Mouse (Mus musculus): ENCODE measurements around the gene Tmem255b.

Gene Tmem255b

GRCm38 (mm10) chr8:13434889-13435288 is at the start of gene Tmem255b:
Gene Tmem255b, plus strand, starts transcription at chr8:13435189.
- no peak for DNase-seq

DNA sequence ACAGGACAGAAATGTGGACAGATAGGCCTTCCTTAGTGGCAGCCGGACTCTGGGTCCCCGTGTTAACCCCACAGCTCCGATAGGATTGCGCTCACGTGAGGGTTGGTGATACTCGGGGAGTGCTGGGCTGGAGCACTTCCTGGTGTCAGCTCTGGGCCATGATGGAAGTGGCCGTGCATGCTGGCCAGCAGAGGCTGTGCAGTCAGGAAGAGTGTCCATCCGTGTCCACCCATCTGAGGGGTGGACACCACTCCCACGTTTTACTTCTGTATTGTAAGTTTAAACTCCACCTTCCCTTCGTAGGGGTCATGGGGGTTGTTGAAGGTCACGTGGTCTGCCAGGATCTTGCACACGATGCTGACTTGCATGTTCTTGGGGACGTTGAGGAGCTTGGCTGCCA is 48.6 kb upstream of the Tmem255b start:
- no peak for DNase-seq

DNA sequence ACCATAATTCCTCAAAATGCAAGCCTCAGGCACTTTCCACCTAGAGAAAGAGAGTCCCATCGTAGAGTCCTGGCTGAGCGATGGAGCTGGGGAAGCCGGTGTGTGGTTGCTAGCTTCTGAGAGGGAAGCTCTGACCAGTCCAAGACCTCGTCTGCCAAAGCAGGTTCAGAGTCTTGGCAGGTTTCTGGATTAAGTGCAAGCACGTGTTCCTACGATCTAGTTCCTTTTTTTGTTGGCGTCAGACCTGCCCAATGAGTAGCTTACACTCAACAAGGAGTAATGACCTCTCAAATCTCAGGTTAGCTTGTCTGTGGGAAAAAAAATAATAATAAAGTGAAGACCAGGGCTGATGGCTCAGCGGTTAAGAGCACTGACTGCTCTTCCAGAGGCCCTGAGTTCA is 47.3 kb upstream of the Tmem255b start:
- no peak for DNase-seq

DNA sequence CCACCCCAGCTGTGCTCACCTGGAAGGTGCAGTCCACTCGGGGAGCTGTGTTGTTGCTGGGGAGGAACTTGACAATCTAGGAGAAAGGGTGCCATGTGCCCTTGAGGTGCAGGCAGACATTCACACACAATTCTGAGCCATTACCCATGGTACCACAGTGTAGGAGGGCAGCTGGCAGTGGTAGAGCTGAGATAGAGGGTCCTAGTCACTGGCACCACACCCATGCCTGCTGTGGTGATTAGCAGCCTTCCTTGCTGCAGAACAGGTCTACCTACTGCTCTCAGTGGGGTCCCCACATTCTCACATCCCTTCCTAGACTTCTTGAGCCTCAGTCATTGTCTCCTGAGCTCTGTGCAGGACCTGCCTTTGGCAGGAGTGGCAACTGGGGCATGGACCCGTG is 46.2 kb upstream of the Tmem255b start:
- no peak for DNase-seq

DNA sequence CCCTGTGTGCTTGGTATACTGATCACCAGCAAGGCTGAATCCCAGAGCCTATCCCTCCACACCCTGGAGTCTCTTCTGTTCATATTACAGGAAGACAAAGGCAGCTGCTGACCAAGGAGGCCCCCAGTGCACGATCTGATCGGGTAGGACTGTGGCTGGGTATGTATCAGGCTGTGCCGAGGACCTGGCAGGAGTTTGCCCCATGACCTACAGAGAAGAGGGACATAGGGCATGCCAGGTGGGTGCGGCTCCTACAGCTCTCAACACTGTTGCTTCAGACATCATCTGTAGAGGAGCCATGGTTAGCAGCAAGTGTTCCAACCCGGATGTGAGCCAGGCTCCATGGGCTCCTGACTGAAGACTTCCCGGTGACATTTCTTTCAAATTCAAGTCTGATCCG is 41.1 kb upstream of the Tmem255b start:
- no peak for DNase-seq

DNA sequence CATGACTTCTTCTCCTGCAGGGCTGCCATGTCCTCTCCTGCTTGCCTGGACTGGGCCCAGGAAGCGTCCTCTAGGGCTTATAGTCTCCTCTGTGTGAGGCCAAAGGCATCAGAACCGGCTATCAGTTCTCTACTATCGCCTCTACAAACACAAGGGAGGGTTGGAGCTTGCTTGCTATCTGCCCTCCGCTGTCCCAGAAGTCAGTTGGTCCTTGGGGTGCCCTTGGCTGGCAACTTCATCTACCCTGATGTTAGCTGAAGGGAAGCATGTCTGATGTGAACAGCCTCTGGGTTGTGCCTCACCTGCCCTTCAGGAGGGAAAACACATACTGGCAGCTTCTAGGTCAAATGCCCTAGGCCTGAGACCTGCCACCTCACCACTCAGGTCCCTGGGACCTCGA is 38.3 kb upstream of the Tmem255b start, which contains the start of gene Atp4b:
Atp4b (minus strand) TSS at position 101 of the 400 bp plus-strand sequence.
- DNase-seq, result no peak

DNA sequence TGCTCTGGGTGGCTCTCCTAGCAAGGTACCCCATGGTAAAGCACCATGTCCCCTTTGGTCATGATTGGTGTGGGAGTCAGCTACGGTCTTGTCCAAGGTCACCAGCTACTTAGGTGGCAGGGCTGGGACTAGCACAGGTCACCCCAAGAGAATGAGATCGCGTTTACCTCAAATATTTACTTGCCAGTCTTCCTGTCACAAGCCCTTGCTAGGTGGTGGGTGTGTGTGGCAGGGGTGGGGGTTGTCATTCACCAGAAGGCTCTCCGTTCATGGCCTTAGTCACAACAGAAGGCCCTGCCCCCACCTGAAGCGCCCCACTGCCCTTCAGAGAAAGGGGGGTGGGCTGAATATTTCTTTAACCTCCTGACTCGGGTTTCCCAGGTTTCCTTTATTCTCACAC is 31.5 kb upstream of the Tmem255b start:
- no peak for DNase-seq

- no peak for DNase-seq
These were observed 30.3 kb upstream of the Tmem255b start, which contains the start of gene Grk1 for GRCm38 (mm10) chr8:13404666-13405131. Gene Grk1, plus strand, starts transcription at chr8:13405081.

DNA sequence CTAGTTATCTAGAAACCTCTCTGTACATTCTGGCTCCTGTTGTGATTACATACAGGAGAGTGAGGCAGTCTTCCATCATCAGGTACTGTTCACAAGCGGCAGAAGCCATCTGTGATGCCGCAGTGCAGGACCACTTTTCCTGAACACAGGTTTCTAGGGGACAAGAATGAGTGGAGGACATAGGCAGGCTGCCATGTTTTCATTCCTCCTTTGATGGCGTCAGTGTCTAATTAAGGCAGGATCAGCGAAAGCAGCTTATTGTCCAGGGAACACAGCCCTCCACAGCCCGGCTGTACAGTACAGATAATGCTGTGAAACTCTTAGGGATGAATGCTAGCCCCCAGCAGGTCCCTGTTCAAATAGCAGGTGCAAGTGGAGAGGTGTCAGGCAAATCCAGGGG is 29.0 kb upstream of the Tmem255b start:
- no peak for DNase-seq

GRCm38 (mm10) chr8:13411597-13411996 is 23.4 kb upstream of the Tmem255b start:
- DNase-seq, result peak; percentile 80

- peak; percentile 66 for DNase-seq
These were observed 22.0 kb upstream of the Tmem255b start for GRCm38 (mm10) chr8:13412891-13413558.

DNA sequence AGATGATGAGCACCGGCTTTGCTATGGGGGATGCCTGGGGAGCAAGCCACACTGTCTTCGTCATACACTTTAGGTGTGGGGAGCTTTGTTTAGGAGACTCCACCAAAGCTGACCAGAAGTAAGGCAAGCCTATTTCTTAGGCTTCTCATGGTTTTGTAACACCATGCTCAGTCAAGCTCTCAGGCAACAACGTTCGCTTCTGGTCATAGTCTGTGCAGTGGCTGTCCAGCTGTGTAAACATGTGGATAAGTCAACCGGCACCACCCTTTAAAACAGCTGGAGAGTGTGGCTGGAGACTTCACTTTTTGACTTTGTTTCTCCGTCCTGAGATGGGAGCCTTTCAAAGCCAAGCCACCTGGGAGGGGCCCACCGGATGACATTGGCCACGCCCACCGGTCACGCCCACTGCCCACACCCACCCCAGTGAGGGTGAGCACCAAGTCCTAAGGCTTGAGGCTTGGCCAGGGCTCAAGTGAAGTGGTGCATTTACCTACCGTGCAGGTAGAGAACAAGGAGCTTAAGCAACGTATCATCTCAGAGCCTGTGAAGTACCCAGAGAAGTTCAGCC is 21.1 kb upstream of the Tmem255b start:
- peak; percentile 70 for DNase-seq

- no peak for DNase-seq
These were observed 19.1 kb upstream of the Tmem255b start for GRCm38 (mm10) chr8:13415879-13416278.

DNA sequence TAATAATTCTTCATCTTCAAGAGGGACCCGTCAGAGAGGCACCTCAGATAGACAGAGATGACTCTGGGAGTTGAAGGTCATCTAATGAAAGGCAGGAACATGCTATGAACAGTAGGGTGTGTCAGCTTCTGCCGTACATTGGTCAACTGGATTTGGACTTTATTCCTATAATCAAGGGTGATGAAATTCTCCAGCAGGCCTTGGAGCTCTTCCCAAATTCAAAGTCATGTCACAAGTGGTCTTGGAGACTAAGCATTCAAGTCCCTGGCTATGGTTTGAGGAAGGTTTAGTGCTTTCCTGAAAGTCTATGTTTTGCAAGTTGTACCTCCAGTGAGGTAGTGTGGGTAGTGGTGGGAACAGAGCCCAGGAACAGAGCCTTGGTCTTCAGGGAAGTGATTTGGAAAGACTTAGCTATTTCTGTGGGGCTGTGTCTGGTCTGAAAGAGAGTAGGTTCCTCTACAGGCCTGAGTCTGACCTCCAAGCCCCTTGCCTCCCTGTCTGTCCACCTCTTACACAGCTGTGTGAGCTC is 15.8 kb upstream of the Tmem255b start:
- DNase-seq, result no peak

GRCm38 (mm10) chr8:13420970-13421369 is 14.0 kb upstream of the Tmem255b start:
- no peak for DNase-seq

- peak; percentile 24 for DNase-seq
These were observed 7.6 kb upstream of the Tmem255b start for GRCm38 (mm10) chr8:13427351-13427750.

DNA sequence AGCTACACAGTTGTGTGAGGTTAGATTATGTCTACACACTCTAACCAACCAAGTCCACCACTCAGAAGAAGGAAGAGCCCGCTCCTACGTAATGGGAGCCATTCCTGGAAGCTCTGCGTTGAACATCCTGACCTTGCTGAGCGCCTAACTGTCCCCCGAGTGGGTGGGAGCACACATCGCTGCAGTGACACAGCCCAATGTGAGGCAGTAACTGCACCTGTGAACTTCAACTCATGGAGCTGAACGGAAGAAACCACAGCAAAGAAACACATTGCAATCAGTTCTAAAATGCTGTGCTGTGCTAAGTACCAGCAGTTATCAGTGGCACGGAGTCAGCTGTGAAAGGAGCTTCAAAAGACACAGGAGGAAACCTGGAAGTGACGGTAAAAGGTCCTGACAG is 6.8 kb upstream of the Tmem255b start:
- peak; percentile 81 for DNase-seq

DNA sequence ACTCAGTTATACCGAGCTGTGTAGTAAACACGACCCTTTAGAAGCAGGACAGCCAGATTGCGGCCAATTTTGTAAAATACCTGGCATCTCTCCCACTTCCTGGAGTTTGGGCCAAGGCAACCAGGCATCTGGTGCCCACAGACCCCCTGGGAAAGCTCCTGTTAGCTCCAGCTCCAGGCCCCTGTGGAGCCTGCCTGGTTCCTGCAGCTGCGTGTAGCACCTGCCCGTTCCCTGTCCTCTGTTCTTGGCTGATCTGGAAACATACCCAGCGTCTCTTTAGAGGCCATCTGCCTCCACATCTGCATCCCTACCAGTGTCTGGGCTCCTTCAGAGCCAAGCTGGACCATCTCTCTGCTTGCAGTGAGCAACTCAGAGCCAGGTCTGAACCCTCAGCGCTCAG is 4.6 kb upstream of the Tmem255b start:
- peak; percentile 19 for DNase-seq

- no peak for DNase-seq
These were observed 4.1 kb upstream of the Tmem255b start for GRCm38 (mm10) chr8:13430866-13431265.

GRCm38 (mm10) chr8:13433130-13433529 is 1.9 kb upstream of the Tmem255b start:
- DNase-seq, result no peak

- DNase-seq, result no peak
These were observed 1.1 kb downstream of the Tmem255b start for GRCm38 (mm10) chr8:13436052-13436451.

DNA sequence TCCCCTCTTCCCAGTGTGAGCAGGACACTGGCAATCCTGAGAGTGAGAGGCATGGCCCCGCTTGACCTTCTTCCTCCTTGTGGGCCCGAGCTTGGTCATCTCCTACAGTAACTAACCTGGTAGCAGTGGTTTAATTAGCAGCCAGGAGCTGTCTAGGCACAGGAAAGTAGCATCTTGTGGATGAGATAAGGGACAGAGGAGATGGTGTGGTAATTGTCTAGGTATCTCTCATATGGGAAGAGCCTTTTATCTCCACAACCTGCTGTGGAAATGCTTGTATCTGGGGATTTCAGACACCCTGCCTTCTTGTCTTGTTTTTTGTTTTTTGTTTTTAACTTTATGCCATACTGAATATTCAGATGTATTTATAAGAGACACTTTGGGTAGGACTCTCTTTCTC is 2.5 kb downstream of the Tmem255b start:
- DNase-seq, result no peak

DNA sequence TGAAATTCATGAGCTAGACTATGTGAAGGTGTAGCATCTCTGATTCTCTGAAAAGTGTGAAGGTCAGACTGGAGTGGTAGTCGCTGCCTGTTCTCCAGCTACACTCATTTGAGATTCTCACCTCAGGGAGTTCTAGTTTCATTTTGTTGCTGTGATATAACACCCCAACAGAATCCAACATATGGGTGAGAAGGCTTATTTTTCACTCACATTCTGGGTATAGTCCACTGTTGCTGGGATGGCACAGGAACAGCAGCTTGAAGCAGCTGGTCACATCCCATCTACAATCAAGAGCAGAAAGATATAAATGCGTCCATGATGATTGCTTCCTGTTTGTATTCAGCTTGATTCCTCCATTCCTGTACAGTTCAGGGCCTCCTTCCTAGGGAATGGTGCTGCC is 7.2 kb downstream of the Tmem255b start:
- no peak for DNase-seq

DNA sequence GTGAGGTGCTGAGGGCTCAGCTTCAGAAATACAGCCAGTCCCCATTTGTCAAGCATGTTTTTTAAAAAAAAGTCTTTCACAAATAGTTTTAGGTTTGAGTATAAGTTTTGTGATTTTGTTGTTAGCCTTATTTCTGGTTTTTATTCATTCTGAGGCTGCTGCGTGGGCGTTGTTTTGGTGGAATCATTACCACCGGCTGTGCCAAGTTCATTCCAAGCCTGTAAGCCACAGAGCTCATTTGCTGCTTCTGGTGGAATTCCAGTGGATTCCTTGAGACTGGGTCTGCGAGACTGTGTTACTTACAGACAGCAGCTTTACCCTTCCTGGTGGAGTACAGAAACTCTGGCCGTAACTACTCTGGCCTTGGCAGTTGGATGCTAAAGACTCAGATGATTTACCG is 11.5 kb downstream of the Tmem255b start:
- no peak for DNase-seq

Data from thymus, postnatal 14 days (tissue).